Mouse (Mus musculus) hindbrain, postnatal 0 days (tissue): ENCODE results near the gene Zmat5. TPM values are rescaled to one million over a fixed set of nuclear protein-coding genes. Genes with fewer than 3 reads are reported as not detected.
A peak's percentile ranks its signal among the peaks of the same experiment; 100 is the strongest.

Experiments
- ATAC-seq: fragments of 200-750 bp; cut with Nextera tagmentation; 2 replicates; pipeline ENCODE4 v1.8.0; 2017; ENCODE audit warnings: mild to moderate bottlenecking, moderate TSS enrichment, moderate library complexity
- DNase-seq: peaks from one replicate; pipeline ENCODE4 v3.0.0-alpha.2; 2015; ENCODE audit warnings: low spot score
- H3K27ac ChIP-seq: fragments of 300-500 bp; sonication (generic); 2 replicates; pipeline ENCODE4 v1.5.1; 2014; ENCODE audit warnings: mild to moderate bottlenecking
- H3K27me3 ChIP-seq: fragments of 300-500 bp; sonication (generic); 2 replicates; pipeline ENCODE4 v1.6.1; 2014; ENCODE audit warnings: low read length, mixed read lengths; ENCODE audit not compliant: insufficient read depth
- H3K36me3 ChIP-seq: fragments of 300-500 bp; sonication (generic); 2 replicates; pipeline ENCODE4 v1.6.1; 2014; ENCODE audit warnings: low read length, mixed read lengths; ENCODE audit not compliant: insufficient read depth
- H3K4me1 ChIP-seq: fragments of 300-500 bp; sonication (generic); 2 replicates; pipeline ENCODE4 v1.6.1; 2014; ENCODE audit warnings: antibody characterized with exemption, low read length, mixed read lengths; ENCODE audit not compliant: insufficient read depth
- H3K4me2 ChIP-seq: fragments of 300-500 bp; sonication (generic); 2 replicates; pipeline ENCODE4 v1.6.1; 2014; ENCODE audit warnings: low read depth, mild to moderate bottlenecking, low read length, moderate library complexity, mixed read lengths
- H3K4me3 ChIP-seq: fragments of 300-500 bp; sonication (generic); 2 replicates; pipeline ENCODE4 v1.5.1; 2014; ENCODE audit warnings: low read length
- H3K9ac ChIP-seq: fragments of 300-500 bp; sonication (generic); replicated peaks from 2 replicates; pipeline ENCODE4 v1.6.1; 2014; ENCODE audit warnings: mild to moderate bottlenecking, low read length, moderate library complexity, mixed read lengths
- H3K9me3 ChIP-seq: fragments of 300-500 bp; sonication (generic); 2 replicates; pipeline ENCODE4 v1.6.1; 2016; ENCODE audit warnings: low read length, mixed read lengths
- CTCF ChIP-seq: IDR thresholded peaks from 2 replicates; pipeline ENCODE4 v1.5.1; 2016; ENCODE audit warnings: antibody characterized with exemption, control low read depth, low read depth
- WGBS: fragments of 180-500 bp; shearing (Covaris S2); extraction: QIAGEN DNeasy Blood & Tissue Kit; methylation state at CpG from one replicate; pipeline ENCODE4 v1.1.7; 2014; 5-methylcytosine and 5-hydroxymethylcytosine counted together
- polyA plus RNA-seq: library from polyadenylated mRNA; unstranded; fragments of >200 nt; fragmentation: Nextera tagmentation; extraction: Ambion mirVana; gene quantifications from 2 replicates; pipeline ENCODE4 v1.2.1, GENCODE M21; 2015
- total RNA-seq: library from RNA; depleted of rRNA; stranded (reverse); fragments of >200 nt; gene quantifications from 2 replicates; pipeline ENCODE4 v1.2.3, GENCODE M21; 2014; rRNA removed

Gene Zmat5
- total RNA-seq (22.7 and 24.5 TPM in 2 replicates), polyA plus RNA-seq (56.5 and 58.5 TPM in 2 replicates)

GRCm38 (mm10) chr11:4704072-4704964 is at the start of gene Zmat5, which contains the start of gene Uqcr10:
Gene Zmat5 (plus strand): TSS chr11:4704678.
Gene Uqcr10 (minus strand): TSS chr11:4704342.
- H3K4me2 ChIP-seq = peak within 1 kb of the TSS; percentile 93
- TF ChIP-seq CTCF = 0 out of 2 replicates have a peak, but pooled peaks have one; percentile 19
- H3K9me3 ChIP-seq = no peaks in the 10 kb centered on the region
- peak within 1 kb of the TSS; percentile 64 for H3K27ac ChIP-seq
- H3K27me3 ChIP-seq = no peaks in the 10 kb centered on the region
- H3K36me3 ChIP-seq = peaks cover 9% of the 10 kb centered on the region; the same call in 1 of the 2 replicates
- ATAC-seq = peak; percentile 97
- H3K9ac ChIP-seq = peak within 1 kb of the TSS; percentile 56
- H3K4me1 ChIP-seq = peaks cover 11% of the 10 kb centered on the region
- peak; percentile 96 for DNase-seq
- under 1% methylated on average over 47 of the region's 47 CpGs for WGBS
- peak within 1 kb of the TSS; percentile 52 for H3K4me3 ChIP-seq

GRCm38 (mm10) chr11:4659818-4660217 is 44.7 kb upstream of the Zmat5 start:
- no peak for TF ChIP-seq CTCF
- no peak for DNase-seq
- Histone ChIP-seq H3K4me3 (no peak overlapping the region), H3K4me2 (no peak overlapping the region), H3K27me3 (no peaks in the 10 kb centered on the region), H3K27ac (no peak overlapping the region), H3K36me3 (peaks cover 26% of the 10 kb centered on the region), H3K9me3 (no peaks in the 10 kb centered on the region), H3K9ac (no peak overlapping the region), H3K4me1 (no peaks in the 10 kb centered on the region)
- 93% methylated on average over 1 of the region's 1 CpGs for WGBS
- no peak for ATAC-seq

GRCm38 (mm10) chr11:4660309-4661025 is 44.0 kb upstream of the Zmat5 start:
- TF ChIP-seq CTCF = no peak
- peak; percentile 22 for DNase-seq

GRCm38 (mm10) chr11:4661324-4661723 is 43.2 kb upstream of the Zmat5 start:
- Histone ChIP-seq H3K9ac (no peak overlapping the region), H3K4me3 (no peak overlapping the region), H3K36me3 (peaks cover 15% of the 10 kb centered on the region), H3K9me3 (no peaks in the 10 kb centered on the region), H3K27me3 (no peaks in the 10 kb centered on the region), H3K27ac (no peak overlapping the region), H3K4me1 (no peaks in the 10 kb centered on the region), H3K4me2 (no peak overlapping the region)
- ATAC-seq = no peak
- DNase-seq = no peak
- TF ChIP-seq CTCF = no peak
- 83% methylated on average over 4 of the region's 4 CpGs for WGBS

More at GRCm38 (mm10) chr11:4660309-4661025, 44.0 kb upstream of the Zmat5 start:
- no peaks in the 10 kb centered on the region for H3K9me3 ChIP-seq
- H3K27ac ChIP-seq = no peak overlapping the region
- no peak overlapping the region for H3K9ac ChIP-seq
- WGBS = 61% methylated on average over 7 of the region's 7 CpGs
- H3K4me3 ChIP-seq = no peak overlapping the region
- no peaks in the 10 kb centered on the region for H3K27me3 ChIP-seq
- no peak overlapping the region for H3K4me2 ChIP-seq
- no peak for ATAC-seq
- H3K4me1 ChIP-seq = no peaks in the 10 kb centered on the region
- H3K36me3 ChIP-seq = peaks cover 19% of the 10 kb centered on the region

GRCm38 (mm10) chr11:4661871-4662495 is 42.5 kb upstream of the Zmat5 start:
- Histone ChIP-seq H3K4me1 (no peaks in the 10 kb centered on the region), H3K27ac (no peak overlapping the region), H3K9me3 (no peaks in the 10 kb centered on the region), H3K36me3 (peaks cover 13% of the 10 kb centered on the region), H3K27me3 (no peaks in the 10 kb centered on the region), H3K4me2 (no peak overlapping the region), H3K4me3 (no peak overlapping the region), H3K9ac (no peak overlapping the region)
- TF ChIP-seq CTCF = no peak
- peak; percentile 77 for ATAC-seq
- DNase-seq = peak; percentile 78
- 54% methylated on average over 10 of the region's 10 CpGs for WGBS

GRCm38 (mm10) chr11:4662496-4662878 is 42.0 kb upstream of the Zmat5 start:
- Histone ChIP-seq H3K27me3 (no peaks in the 10 kb centered on the region), H3K4me1 (no peaks in the 10 kb centered on the region), H3K27ac (no peak overlapping the region), H3K9me3 (no peaks in the 10 kb centered on the region), H3K9ac (no peak overlapping the region), H3K4me2 (no peak overlapping the region), H3K4me3 (no peak overlapping the region), H3K36me3 (peaks cover 13% of the 10 kb centered on the region; the same call in 1 of the 2 replicates)
- no peak for TF ChIP-seq CTCF
- DNase-seq (no peak), ATAC-seq (0 out of 2 replicates have a peak, but pooled peaks have one; percentile 12)
- WGBS = 74% methylated on average over 11 of the region's 11 CpGs
